Mouse (Mus musculus) liver, embryonic 13.5 days (tissue): ENCODE data around the gene Utrn. TPM values are rescaled to one million over a fixed set of nuclear protein-coding genes. Genes with fewer than 3 reads are reported as not detected.
"Not testable (repeated sequence)": the region's sequence is repeated elsewhere in the genome, so short reads cannot be mapped to it uniquely, and the experiment has no call there.

Experiments used
- ATAC-seq: fragments of 200-750 bp; cut with Nextera tagmentation; 2 replicates; pipeline ENCODE4 v1.8.0; 2017; ENCODE audit warnings: low read depth, mild to moderate bottlenecking, moderate number of reproducible peaks, moderate library complexity
- DNase-seq: peaks from one replicate; pipeline ENCODE4 v3.0.0; 2022
- H3K27ac ChIP-seq: fragments of 300-500 bp; sonication (generic); 2 replicates; pipeline ENCODE4 v1.5.1; 2015; ENCODE audit warnings: moderate library complexity, mild to moderate bottlenecking, inconsistent platforms
- H3K27me3 ChIP-seq: fragments of 300-500 bp; sonication (generic); 2 replicates; pipeline ENCODE4 v1.6.1; 2015; ENCODE audit warnings: mild to moderate bottlenecking, inconsistent platforms
- H3K36me3 ChIP-seq: fragments of 300-500 bp; sonication (generic); 2 replicates; pipeline ENCODE4 v1.6.1; 2015; ENCODE audit warnings: mild to moderate bottlenecking, inconsistent platforms
- H3K4me1 ChIP-seq: fragments of 300-500 bp; sonication (generic); replicated peaks from 2 replicates; pipeline ENCODE4 v1.6.1; 2015; ENCODE audit warnings: inconsistent platforms
- H3K4me2 ChIP-seq: fragments of 300-500 bp; sonication (generic); 2 replicates; pipeline ENCODE4 v1.6.1; 2015; ENCODE audit warnings: inconsistent platforms, mild to moderate bottlenecking, moderate library complexity
- H3K4me3 ChIP-seq: fragments of 300-500 bp; sonication (generic); replicated peaks from 2 replicates; pipeline ENCODE4 v1.5.1; 2015; ENCODE audit warnings: mild to moderate bottlenecking, inconsistent platforms
- H3K9ac ChIP-seq: fragments of 300-500 bp; sonication (generic); 2 replicates; pipeline ENCODE4 v1.6.1; 2015; ENCODE audit warnings: mild to moderate bottlenecking, inconsistent platforms
- H3K9me3 ChIP-seq: fragments of 300-500 bp; sonication (generic); replicated peaks from 2 replicates; pipeline ENCODE4 v1.6.1; 2016; ENCODE audit warnings: inconsistent platforms
- WGBS: fragments of 180-500 bp; shearing (Covaris S2); methylation state at CpG from one replicate; pipeline ENCODE4 v1.1.7; 2015; ENCODE audit not compliant: insufficient replicate concordance; 5-methylcytosine and 5-hydroxymethylcytosine counted together
- polyA plus RNA-seq: library from polyadenylated mRNA; unstranded; fragments of >200 nt; fragmentation: Nextera tagmentation; extraction: Ambion mirVana; gene quantifications from 2 replicates; pipeline ENCODE4 v1.2.1, GENCODE M21; 2015

The Utrn gene
- polyA plus RNA-seq, 1 experiment from 2014 or later: 9.2 TPM

GRCm38 (mm10) chr10:12614465-12615199, 254.5 kb downstream of the Utrn start:
- Histone ChIP-seq H3K9me3 (no peaks in the 10 kb centered on the region), H3K27ac (no peak overlapping the region), H3K4me2 (peak overlapping the region; percentile 34), H3K4me3 (no peak overlapping the region), H3K9ac (no peak overlapping the region), H3K4me1 (no peaks in the 10 kb centered on the region; the same call in 1 of the 2 replicates), H3K27me3 (no peaks in the 10 kb centered on the region), H3K36me3 (no peaks in the 10 kb centered on the region)
- WGBS: 21% methylated on average over 22 of the region's 22 CpGs
- ATAC-seq (no peak), DNase-seq (no peak)

DNA sequence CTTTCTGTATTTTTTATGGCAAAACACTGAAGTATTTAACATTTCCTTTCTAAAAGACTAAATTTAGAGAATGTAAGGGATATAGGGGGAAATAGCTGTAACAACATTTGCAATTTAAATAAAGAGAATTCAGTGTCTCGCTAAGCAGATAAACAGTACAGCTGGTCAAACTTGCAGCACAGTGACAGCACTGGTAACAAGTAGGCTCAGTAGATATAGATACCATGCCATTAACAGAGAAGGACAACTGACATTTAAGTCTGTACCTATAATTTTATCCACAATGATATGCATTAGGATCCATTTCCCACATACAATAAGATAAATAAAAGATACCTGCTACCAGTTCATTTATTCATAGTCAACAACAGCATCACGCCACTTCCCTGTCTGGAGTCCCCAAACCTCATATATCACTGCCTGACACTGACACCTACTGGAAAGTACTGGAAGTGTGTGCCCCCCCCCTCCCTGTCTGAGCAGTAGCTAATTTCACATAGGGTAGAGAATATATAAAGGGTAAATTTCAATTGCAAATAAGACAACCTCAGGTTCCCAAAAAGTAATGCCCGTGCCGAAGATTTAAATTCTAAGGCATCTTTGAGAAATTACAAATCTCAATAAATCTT, 256.8 kb downstream of the Utrn start:
- no peaks in the 10 kb centered on the region for H3K27me3 ChIP-seq
- no peak overlapping the region for H3K27ac ChIP-seq
- ATAC-seq: no peak
- peaks cover 2% of the 10 kb centered on the region; the same call in 1 of the 2 replicates for H3K4me1 ChIP-seq
- 36% methylated on average over 4 of the region's 4 CpGs for WGBS
- no peak overlapping the region for H3K4me2 ChIP-seq
- no peak overlapping the region for H3K4me3 ChIP-seq
- no peak overlapping the region for H3K9ac ChIP-seq
- H3K36me3 ChIP-seq: no peaks in the 10 kb centered on the region
- no peak for DNase-seq
- no peaks in the 10 kb centered on the region for H3K9me3 ChIP-seq

DNA sequence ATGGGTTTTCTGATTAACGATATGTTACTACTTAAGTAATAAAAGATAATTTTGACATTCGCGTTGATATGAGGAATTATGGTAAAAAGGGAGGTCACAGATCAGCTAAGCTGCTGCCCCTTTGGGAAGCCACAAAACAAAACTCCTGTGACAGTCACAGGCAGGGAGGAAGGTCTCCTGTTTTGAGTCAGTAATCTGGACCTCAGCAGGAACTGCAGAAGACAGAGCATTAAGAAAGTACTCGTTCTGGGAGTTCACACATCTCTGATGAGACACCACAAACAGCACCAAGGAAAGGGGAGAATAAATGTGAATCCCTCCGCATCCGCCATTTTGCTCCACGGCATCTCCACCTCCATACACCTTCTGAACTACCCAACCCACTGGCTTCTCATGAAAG, 259.3 kb downstream of the Utrn start:
- H3K36me3 ChIP-seq: no peaks in the 10 kb centered on the region

GRCm38 (mm10) chr10:12608634-12609033, 260.5 kb downstream of the Utrn start:
- H3K4me1 ChIP-seq: 0 out of 2 replicates have a peak, but pooled peaks cover 2% of the 10 kb centered on the region
- H3K4me2 ChIP-seq: no peak overlapping the region
- H3K36me3 ChIP-seq: no peaks in the 10 kb centered on the region
- H3K27ac ChIP-seq: no peak overlapping the region
- ATAC-seq (no peak), DNase-seq (no peak)
- H3K4me3 ChIP-seq: no peak overlapping the region
- H3K27me3 ChIP-seq: no peaks in the 10 kb centered on the region
- no peaks in the 10 kb centered on the region for H3K9me3 ChIP-seq
- no peak overlapping the region for H3K9ac ChIP-seq

More for the DNA sequence above, 259.3 kb downstream of the Utrn start:
- DNase-seq (no peak), ATAC-seq (no peak)
- no peak overlapping the region for H3K4me3 ChIP-seq
- 65% methylated on average over 7 of the region's 7 CpGs for WGBS
- H3K27me3 ChIP-seq: no peaks in the 10 kb centered on the region
- peaks cover 2% of the 10 kb centered on the region; the same call in 1 of the 2 replicates for H3K4me1 ChIP-seq
- H3K9me3 ChIP-seq: no peaks in the 10 kb centered on the region
- H3K9ac ChIP-seq: no peak overlapping the region
- H3K4me2 ChIP-seq: no peak overlapping the region
- H3K27ac ChIP-seq: no peak overlapping the region

DNA sequence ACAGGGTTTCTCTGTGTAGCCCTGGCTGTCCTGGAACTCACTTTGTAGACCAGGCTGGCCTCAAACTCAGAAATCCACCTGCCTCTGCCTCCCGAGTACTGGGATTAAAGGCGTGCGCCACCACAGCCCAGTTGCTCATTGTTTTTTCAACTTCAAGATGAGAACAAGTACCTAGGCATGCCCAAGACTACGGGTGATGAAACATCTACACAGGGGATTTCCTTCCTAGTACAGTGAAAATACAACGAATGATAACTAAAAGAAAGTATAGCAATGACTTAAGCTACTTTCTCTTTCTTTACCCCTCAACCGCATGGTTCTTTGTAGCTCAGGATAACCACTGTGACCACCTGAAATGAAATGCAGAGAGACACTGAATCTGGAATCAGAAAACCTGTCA, 262.0 kb downstream of the Utrn start:
- not testable (repeated sequence) for H3K27me3 ChIP-seq, H3K27ac ChIP-seq, H3K4me2 ChIP-seq, H3K9ac ChIP-seq, H3K4me1 ChIP-seq, ATAC-seq, DNase-seq, H3K9me3 ChIP-seq, H3K36me3 ChIP-seq, H3K4me3 ChIP-seq
- WGBS: 81% methylated on average over 6 of the region's 6 CpGs

GRCm38 (mm10) chr10:12595379-12595778, 273.8 kb downstream of the Utrn start:
- Histone ChIP-seq H3K4me3 (no peak overlapping the region), H3K4me1 (no peaks in the 10 kb centered on the region), H3K27ac (no peak overlapping the region), H3K9me3 (no peaks in the 10 kb centered on the region), H3K9ac (no peak overlapping the region), H3K36me3 (no peaks in the 10 kb centered on the region), H3K27me3 (no peaks in the 10 kb centered on the region), H3K4me2 (no peak overlapping the region)
- ATAC-seq (no peak), DNase-seq (no peak)
- 73% methylated on average over 2 of the region's 2 CpGs for WGBS

GRCm38 (mm10) chr10:12594958-12595357, 274.2 kb downstream of the Utrn start:
- Histone ChIP-seq H3K36me3 (no peaks in the 10 kb centered on the region), H3K27ac (no peak overlapping the region), H3K4me2 (no peak overlapping the region), H3K9ac (no peak overlapping the region), H3K27me3 (no peaks in the 10 kb centered on the region), H3K4me3 (no peak overlapping the region), H3K4me1 (no peaks in the 10 kb centered on the region), H3K9me3 (no peaks in the 10 kb centered on the region)
- 60% methylated on average over 8 of the region's 8 CpGs for WGBS
- DNase-seq: no peak
- ATAC-seq: no peak

- ATAC-seq: no peak
- no peak for DNase-seq
- no peak overlapping the region for H3K4me3 ChIP-seq
Observed at GRCm38 (mm10) chr10:12593071-12593470, 276.1 kb downstream of the Utrn start.

DNA sequence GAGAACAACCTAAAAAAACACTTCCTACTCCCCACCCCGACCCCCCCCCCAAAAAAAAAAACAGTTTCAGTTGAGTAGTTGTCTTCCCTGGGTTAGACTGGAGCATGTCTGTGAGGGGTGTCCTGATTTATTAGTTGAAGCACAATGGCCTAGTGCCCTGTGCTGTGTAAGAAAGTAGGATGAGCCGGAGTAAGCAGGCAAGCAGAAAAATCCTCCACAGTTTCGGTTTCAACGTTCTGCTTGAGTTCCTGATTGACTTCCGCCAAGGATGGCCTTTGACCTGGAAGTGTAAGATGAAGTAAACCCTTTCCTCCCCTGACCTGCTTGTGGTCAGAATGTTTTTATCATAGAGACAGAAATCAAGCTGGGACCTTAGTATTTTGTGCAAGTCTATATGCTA, 277.2 kb downstream of the Utrn start:
- Histone ChIP-seq H3K4me2 (no peak overlapping the region), H3K9ac (no peak overlapping the region), H3K9me3 (no peaks in the 10 kb centered on the region), H3K27me3 (no peaks in the 10 kb centered on the region), H3K36me3 (no peaks in the 10 kb centered on the region), H3K4me3 (no peak overlapping the region), H3K4me1 (no peaks in the 10 kb centered on the region), H3K27ac (no peak overlapping the region)
- DNase-seq (no peak), ATAC-seq (no peak)
- WGBS: 60% methylated on average over 5 of the region's 5 CpGs

More at GRCm38 (mm10) chr10:12593071-12593470, 276.1 kb downstream of the Utrn start:
- Histone ChIP-seq H3K27ac (no peak overlapping the region), H3K4me2 (no peak overlapping the region), H3K4me1 (no peaks in the 10 kb centered on the region), H3K27me3 (no peaks in the 10 kb centered on the region), H3K36me3 (no peaks in the 10 kb centered on the region), H3K9ac (no peak overlapping the region), H3K9me3 (no peaks in the 10 kb centered on the region)

DNA sequence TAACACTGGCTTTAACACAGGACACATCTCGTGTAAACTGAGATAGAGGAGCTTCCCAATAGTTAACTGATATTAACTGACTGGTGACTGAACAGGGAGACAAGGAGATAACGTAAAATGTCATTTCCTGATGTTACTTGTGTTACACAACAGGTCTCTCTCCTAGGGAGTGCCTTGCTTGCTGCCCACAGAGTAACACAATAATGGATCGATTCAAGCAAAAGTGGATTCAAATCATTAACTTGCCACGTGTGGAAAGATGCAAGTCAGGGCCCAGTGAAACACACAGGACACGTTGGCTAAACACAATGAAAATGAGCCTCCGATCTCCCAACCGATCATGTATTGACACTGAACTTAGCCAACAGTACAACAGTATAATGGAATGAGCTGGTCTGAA, 281.1 kb downstream of the Utrn start:
- Histone ChIP-seq H3K4me1 (no peaks in the 10 kb centered on the region), H3K4me3 (no peak overlapping the region), H3K4me2 (no peak overlapping the region), H3K9me3 (no peaks in the 10 kb centered on the region), H3K9ac (no peak overlapping the region), H3K27me3 (no peaks in the 10 kb centered on the region), H3K27ac (no peak overlapping the region), H3K36me3 (no peaks in the 10 kb centered on the region)
- WGBS: 54% methylated on average over 7 of the region's 7 CpGs
- DNase-seq: no peak
- no peak for ATAC-seq

GRCm38 (mm10) chr10:12587318-12587717, 281.8 kb downstream of the Utrn start:
- 65% methylated on average over 1 of the region's 1 CpGs for WGBS
- Histone ChIP-seq H3K9ac (no peak overlapping the region), H3K9me3 (no peaks in the 10 kb centered on the region), H3K27me3 (no peaks in the 10 kb centered on the region), H3K27ac (no peak overlapping the region), H3K4me2 (no peak overlapping the region), H3K4me1 (no peaks in the 10 kb centered on the region), H3K36me3 (no peaks in the 10 kb centered on the region), H3K4me3 (no peak overlapping the region)
- DNase-seq (no peak), ATAC-seq (no peak)

GRCm38 (mm10) chr10:12586825-12587224, 282.3 kb downstream of the Utrn start:
- H3K4me1 ChIP-seq: no peaks in the 10 kb centered on the region

More at GRCm38 (mm10) chr10:12586825-12587224, 282.3 kb downstream of the Utrn start:
- WGBS: 68% methylated on average over 2 of the region's 2 CpGs
- Histone ChIP-seq H3K27me3 (no peaks in the 10 kb centered on the region), H3K27ac (no peak overlapping the region), H3K9me3 (no peaks in the 10 kb centered on the region), H3K4me3 (no peak overlapping the region), H3K4me2 (no peak overlapping the region), H3K9ac (no peak overlapping the region), H3K36me3 (no peaks in the 10 kb centered on the region)
- ATAC-seq (no peak), DNase-seq (no peak)
